Mouse (Mus musculus) liver, embryonic 11.5 days (tissue): ENCODE data around the gene Gimap7. TPM values are rescaled to one million over a fixed set of nuclear protein-coding genes. Genes with fewer than 3 reads are reported as not detected.

Experiments used
- ATAC-seq: fragments of 200-750 bp; cut with Nextera tagmentation; replicated peaks from 2 replicates; pipeline ENCODE4 v1.8.0; 2017; ENCODE audit warnings: moderate number of reproducible peaks, mild to moderate bottlenecking, moderate TSS enrichment, moderate library complexity; ENCODE audit not compliant: low FRiP score
- DNase-seq: peaks from one replicate; pipeline ENCODE4 v3.0.0-alpha.2; 2017; ENCODE audit warnings: low spot score
- H3K27ac ChIP-seq: fragments of 300-500 bp; sonication (generic); 2 replicates; pipeline ENCODE4 v1.5.1; 2014; ENCODE audit warnings: mild to moderate bottlenecking, low read depth, low read length, control low read depth
- H3K27me3 ChIP-seq: fragments of 300-500 bp; sonication (generic); replicated peaks from 2 replicates; pipeline ENCODE4 v1.6.1; 2014; ENCODE audit warnings: low read length, mixed read lengths; ENCODE audit not compliant: control insufficient read depth, insufficient read depth
- H3K36me3 ChIP-seq: fragments of 300-500 bp; sonication (generic); 2 replicates; pipeline ENCODE4 v1.6.1; 2014; ENCODE audit warnings: mild to moderate bottlenecking, low read length, moderate library complexity, mixed read lengths; ENCODE audit not compliant: control insufficient read depth, insufficient read depth
- H3K4me1 ChIP-seq: fragments of 300-500 bp; sonication (generic); replicated peaks from 2 replicates; pipeline ENCODE4 v1.6.1; 2014; ENCODE audit warnings: low read length, mixed read lengths; ENCODE audit not compliant: control insufficient read depth, insufficient read depth
- H3K4me2 ChIP-seq: fragments of 300-500 bp; sonication (generic); 2 replicates; pipeline ENCODE4 v1.6.1; 2014; ENCODE audit warnings: mild to moderate bottlenecking, control low read depth, moderate library complexity
- H3K4me3 ChIP-seq: fragments of 300-500 bp; sonication (generic); 2 replicates; pipeline ENCODE4 v1.5.1; 2014; ENCODE audit warnings: low read depth, low read length, control low read depth
- H3K9ac ChIP-seq: fragments of 300-500 bp; sonication (generic); 2 replicates; pipeline ENCODE4 v1.6.1; 2014; ENCODE audit warnings: low read depth, low read length, control low read depth
- H3K9me3 ChIP-seq: fragments of 300-500 bp; sonication (generic); 2 replicates; pipeline ENCODE4 v1.6.1; 2016; ENCODE audit warnings: low read length, inconsistent platforms, mixed read lengths; ENCODE audit not compliant: control insufficient read depth
- WGBS: fragments of 180-500 bp; shearing (Covaris S2); extraction: QIAGEN DNeasy Blood & Tissue Kit; methylation state at CpG from one replicate; pipeline ENCODE4 v1.1.7; 2014; 5-methylcytosine and 5-hydroxymethylcytosine counted together
- polyA plus RNA-seq: library from polyadenylated mRNA; unstranded; fragments of >200 nt; fragmentation: Nextera tagmentation; extraction: Ambion mirVana; gene quantifications from 2 replicates; pipeline ENCODE4 v1.2.1, GENCODE M21; 2014

The Gimap7 gene
- polyA plus RNA-seq, 1 experiment from 2014 or later: not detected

- Histone ChIP-seq H3K4me3 (no peak overlapping the region), H3K9me3 (no peaks in the 10 kb centered on the region), H3K27ac (no peak overlapping the region), H3K9ac (no peak overlapping the region), H3K36me3 (no peaks in the 10 kb centered on the region), H3K4me2 (no peak overlapping the region), H3K4me1 (no peaks in the 10 kb centered on the region), H3K27me3 (no peaks in the 10 kb centered on the region)
- no peak for DNase-seq
- 63% methylated on average over 7 of the region's 7 CpGs for WGBS
- ATAC-seq: no peak
These were observed 32.4 kb upstream of the Gimap7 start for GRCm38 (mm10) chr6:48685694-48686665.

GRCm38 (mm10) chr6:48687077-48687476 lies 31.3 kb upstream of the Gimap7 start:
- 58% methylated on average over 2 of the region's 2 CpGs for WGBS

DNA sequence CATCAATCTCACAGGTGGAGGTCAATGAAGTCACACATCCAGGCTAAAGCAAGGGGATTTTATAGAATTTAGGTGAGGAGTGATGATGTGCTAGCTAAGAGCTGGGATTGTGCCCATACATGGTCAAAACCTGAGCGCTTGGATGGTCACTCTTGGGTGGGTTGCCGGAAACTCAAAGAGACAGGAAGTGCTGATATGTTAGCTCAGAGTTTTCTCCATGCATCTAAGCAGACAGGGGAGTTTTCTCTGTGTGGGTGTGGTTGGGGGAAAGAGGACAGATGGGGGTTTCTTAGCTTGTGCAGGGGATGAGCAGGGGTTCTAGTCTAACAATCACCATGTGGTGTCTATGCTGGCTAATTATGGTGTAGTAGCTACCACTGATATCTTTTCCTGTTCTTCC lies 29.1 kb upstream of the Gimap7 start:
- Histone ChIP-seq H3K27ac (no peak overlapping the region), H3K9me3 (no peaks in the 10 kb centered on the region), H3K4me1 (no peaks in the 10 kb centered on the region), H3K4me2 (no peak overlapping the region), H3K4me3 (no peak overlapping the region), H3K36me3 (no peaks in the 10 kb centered on the region), H3K27me3 (no peaks in the 10 kb centered on the region), H3K9ac (no peak overlapping the region)
- 71% methylated on average over 2 of the region's 2 CpGs for WGBS
- ATAC-seq (no peak), DNase-seq (no peak)

More at GRCm38 (mm10) chr6:48687077-48687476, 31.3 kb upstream of the Gimap7 start:
- no peak for DNase-seq
- H3K4me1 ChIP-seq: no peaks in the 10 kb centered on the region
- H3K4me2 ChIP-seq: no peak overlapping the region; the same call in 1 of the 2 replicates
- H3K4me3 ChIP-seq: no peak overlapping the region
- no peaks in the 10 kb centered on the region for H3K36me3 ChIP-seq
- H3K27ac ChIP-seq: no peak overlapping the region
- H3K9ac ChIP-seq: no peak overlapping the region
- no peaks in the 10 kb centered on the region for H3K27me3 ChIP-seq
- no peaks in the 10 kb centered on the region for H3K9me3 ChIP-seq
- ATAC-seq: no peak

GRCm38 (mm10) chr6:48692962-48693361 lies 25.5 kb upstream of the Gimap7 start:
- Histone ChIP-seq H3K36me3 (no peaks in the 10 kb centered on the region), H3K4me1 (no peaks in the 10 kb centered on the region), H3K4me2 (no peak overlapping the region), H3K9ac (no peak overlapping the region), H3K27ac (no peak overlapping the region), H3K9me3 (no peaks in the 10 kb centered on the region), H3K27me3 (no peaks in the 10 kb centered on the region), H3K4me3 (no peak overlapping the region)
- DNase-seq (no peak), ATAC-seq (no peak)
- WGBS: 71% methylated on average over 6 of the region's 6 CpGs

GRCm38 (mm10) chr6:48696830-48697554 lies 21.4 kb upstream of the Gimap7 start:
- H3K4me2 ChIP-seq: no peak overlapping the region
- no peak overlapping the region for H3K27ac ChIP-seq
- H3K9me3 ChIP-seq: no peaks in the 10 kb centered on the region
- no peak overlapping the region for H3K9ac ChIP-seq
- ATAC-seq (no peak), DNase-seq (no peak)
- H3K4me3 ChIP-seq: no peak overlapping the region
- no peaks in the 10 kb centered on the region; the same call in 1 of the 2 replicates for H3K27me3 ChIP-seq
- WGBS: 76% methylated on average over 4 of the region's 4 CpGs
- H3K36me3 ChIP-seq: no peaks in the 10 kb centered on the region
- no peaks in the 10 kb centered on the region for H3K4me1 ChIP-seq

- ATAC-seq: no peak
- H3K27ac ChIP-seq: no peak overlapping the region
- H3K9me3 ChIP-seq: no peaks in the 10 kb centered on the region
- H3K4me2 ChIP-seq: no peak overlapping the region
- no peaks in the 10 kb centered on the region; the same call in 1 of the 2 replicates for H3K27me3 ChIP-seq
- no peaks in the 10 kb centered on the region for H3K36me3 ChIP-seq
- no peak overlapping the region for H3K9ac ChIP-seq
- no peak for DNase-seq
- H3K4me1 ChIP-seq: no peaks in the 10 kb centered on the region
- no peak overlapping the region for H3K4me3 ChIP-seq
- WGBS: 37% methylated on average over 1 of the region's 1 CpGs
These were observed 20.9 kb upstream of the Gimap7 start for GRCm38 (mm10) chr6:48697555-48697930.

GRCm38 (mm10) chr6:48698066-48698856 lies 20.2 kb upstream of the Gimap7 start:
- DNase-seq: no peak

GRCm38 (mm10) chr6:48698888-48699287 lies 19.5 kb upstream of the Gimap7 start:
- Histone ChIP-seq H3K9me3 (no peaks in the 10 kb centered on the region), H3K27me3 (no peaks in the 10 kb centered on the region; the same call in 1 of the 2 replicates), H3K4me3 (no peak overlapping the region), H3K27ac (no peak overlapping the region), H3K4me1 (no peaks in the 10 kb centered on the region), H3K4me2 (no peak overlapping the region), H3K9ac (no peak overlapping the region), H3K36me3 (no peaks in the 10 kb centered on the region)
- ATAC-seq (no peak), DNase-seq (no peak)
- WGBS: 37% methylated on average over 3 of the region's 3 CpGs

More at GRCm38 (mm10) chr6:48698066-48698856, 20.2 kb upstream of the Gimap7 start:
- no peaks in the 10 kb centered on the region; the same call in 1 of the 2 replicates for H3K27me3 ChIP-seq
- H3K4me3 ChIP-seq: no peak overlapping the region
- no peak overlapping the region for H3K4me2 ChIP-seq
- no peaks in the 10 kb centered on the region for H3K36me3 ChIP-seq
- H3K27ac ChIP-seq: no peak overlapping the region
- no peaks in the 10 kb centered on the region for H3K9me3 ChIP-seq
- H3K9ac ChIP-seq: no peak overlapping the region
- ATAC-seq: no peak
- H3K4me1 ChIP-seq: no peaks in the 10 kb centered on the region
- 69% methylated on average over 7 of the region's 7 CpGs for WGBS
